Mouse (Mus musculus): ENCODE data around the gene Pkib.
A peak's percentile ranks its signal among the peaks of the same experiment; 100 is the strongest.

The Pkib gene

DNA sequence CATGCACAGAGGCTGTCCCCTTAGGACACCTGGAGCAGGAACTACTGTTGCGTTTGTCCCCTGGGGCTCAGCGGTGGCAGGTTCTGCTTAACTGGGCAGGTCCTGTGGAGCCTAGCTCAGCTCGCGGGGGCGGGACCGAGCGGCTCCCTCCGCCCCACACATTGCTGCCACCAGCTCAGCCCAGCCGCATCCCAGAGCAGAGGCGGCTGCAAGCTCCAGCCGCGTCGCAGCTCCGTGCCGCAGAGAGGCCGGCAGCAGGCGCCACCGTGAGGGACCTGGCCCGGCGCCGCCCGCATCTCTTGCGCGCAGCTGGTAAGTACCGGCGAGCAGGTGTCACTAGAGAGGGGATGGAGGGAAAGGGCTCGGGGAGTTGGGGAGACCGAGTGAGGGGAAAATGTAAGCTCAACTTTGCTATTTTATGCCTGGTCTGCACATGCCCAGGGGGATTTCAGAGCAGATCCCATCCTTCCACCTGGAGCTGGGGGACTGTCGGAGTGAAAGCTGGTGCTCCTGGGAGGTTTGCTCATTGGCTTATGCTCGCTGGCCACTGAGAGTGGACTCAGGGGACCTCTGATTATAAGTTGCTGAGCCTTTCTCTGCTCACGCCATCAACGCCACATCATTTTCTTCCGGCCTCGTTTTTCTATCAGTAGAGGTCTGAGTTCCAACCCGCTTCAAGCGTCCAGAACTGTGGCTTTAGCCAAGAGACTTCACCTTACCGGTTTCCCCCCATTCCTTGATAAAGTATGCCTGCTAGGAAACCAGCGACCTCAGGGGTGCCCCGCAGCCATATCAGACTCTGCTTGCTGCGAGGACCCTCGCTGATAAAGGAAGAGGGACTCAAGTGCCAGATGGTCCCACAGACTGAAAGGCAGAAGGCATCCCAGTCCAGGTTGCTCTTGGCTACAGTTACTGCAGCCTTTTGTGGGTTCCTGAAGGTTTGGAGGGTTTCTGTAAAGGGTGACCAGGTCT lies at the start of gene Pkib:
Pkib (plus strand) TSS at position 86 of the 972 bp plus-strand sequence.
- peak; percentile 51 for DNase-seq (ENCODE audit: low spot score)

DNA sequence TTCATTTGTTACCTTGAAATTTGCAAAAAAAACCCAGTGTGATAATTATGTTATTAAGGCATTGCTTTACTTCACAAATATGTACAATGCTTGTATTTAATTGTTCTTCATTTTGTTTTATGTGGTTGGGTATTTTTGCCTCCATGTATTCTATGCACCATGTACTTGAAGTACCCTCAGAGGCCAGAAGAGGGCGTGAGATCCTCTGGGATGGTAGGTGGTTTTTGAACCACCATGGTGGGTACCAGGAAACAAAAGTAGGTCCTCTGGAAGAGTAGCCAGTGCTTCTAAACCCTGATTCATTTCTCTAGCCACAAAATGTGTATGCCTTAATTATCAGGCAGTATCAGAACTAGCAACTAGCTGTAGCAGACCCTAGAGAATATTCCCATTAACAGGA lies 47.9 kb upstream of the Pkib start:
- DNase-seq (ENCODE audit: low spot score): no peak

DNA sequence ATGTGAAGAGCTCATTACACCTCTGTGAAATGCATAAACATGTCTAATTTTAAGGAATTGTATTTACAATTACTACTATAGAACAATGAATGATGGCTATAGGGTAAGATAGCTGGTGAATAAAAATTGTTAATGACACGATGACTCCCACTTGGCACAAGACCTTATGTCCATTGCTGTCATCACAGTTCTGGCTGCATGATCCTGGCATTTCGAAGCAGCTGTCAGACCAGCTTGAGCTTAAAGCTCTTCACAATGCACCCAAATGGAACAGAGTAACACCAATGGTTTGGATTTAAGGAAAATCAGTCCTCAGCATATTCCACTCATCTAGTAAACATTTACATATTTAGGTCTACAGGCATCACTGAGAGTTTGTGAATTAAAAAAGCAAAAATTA lies 37.5 kb upstream of the Pkib start:
- no peak for DNase-seq (ENCODE audit: low spot score)

DNA sequence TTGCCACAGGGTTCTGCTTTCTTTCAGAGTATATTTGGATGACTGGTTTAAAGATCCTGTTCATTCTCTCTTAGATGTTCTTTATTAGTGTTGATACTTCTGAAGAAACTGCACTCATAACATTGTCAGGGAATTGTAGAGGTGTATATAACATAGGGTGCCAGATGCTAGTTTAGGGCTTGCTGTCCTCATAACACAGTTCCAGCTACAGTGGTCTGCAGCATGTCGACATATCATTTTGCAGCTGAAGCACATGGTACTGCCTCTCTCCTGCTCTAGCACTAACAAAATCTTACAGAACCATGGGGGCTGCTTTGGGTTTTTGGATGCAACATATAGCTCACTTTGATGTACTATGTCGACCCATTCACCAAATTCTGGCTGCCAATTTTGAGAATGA lies 34.6 kb upstream of the Pkib start:
- DNase-seq (ENCODE audit: low spot score): no peak

- DNase-seq (ENCODE audit: low spot score): no peak
Measured at GRCm38 (mm10) chr10:57602951-57603350, 28.8 kb upstream of the Pkib start.

GRCm38 (mm10) chr10:57623311-57623710 lies 8.5 kb upstream of the Pkib start:
- no peak for DNase-seq (ENCODE audit: low spot score)

DNA sequence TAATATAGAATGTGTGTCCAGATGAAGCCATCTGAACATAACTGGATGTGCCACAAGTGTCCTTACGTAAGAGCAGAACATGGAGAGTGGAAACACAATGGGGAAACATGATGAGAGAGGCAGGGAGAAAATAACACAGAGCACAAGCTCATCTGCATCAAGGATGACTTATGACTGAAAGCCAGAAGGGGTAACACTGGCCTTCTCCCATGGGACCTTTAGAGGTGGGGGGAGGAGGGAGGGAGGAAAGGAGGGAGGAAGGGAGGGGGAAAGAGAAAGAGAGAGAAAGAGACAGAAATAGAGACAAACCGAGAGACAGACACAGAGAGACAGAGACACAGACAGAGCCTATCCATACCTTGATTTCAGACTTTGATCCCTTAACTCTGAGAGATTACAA lies 4.0 kb upstream of the Pkib start:
- no peak for DNase-seq (ENCODE audit: low spot score)

DNA sequence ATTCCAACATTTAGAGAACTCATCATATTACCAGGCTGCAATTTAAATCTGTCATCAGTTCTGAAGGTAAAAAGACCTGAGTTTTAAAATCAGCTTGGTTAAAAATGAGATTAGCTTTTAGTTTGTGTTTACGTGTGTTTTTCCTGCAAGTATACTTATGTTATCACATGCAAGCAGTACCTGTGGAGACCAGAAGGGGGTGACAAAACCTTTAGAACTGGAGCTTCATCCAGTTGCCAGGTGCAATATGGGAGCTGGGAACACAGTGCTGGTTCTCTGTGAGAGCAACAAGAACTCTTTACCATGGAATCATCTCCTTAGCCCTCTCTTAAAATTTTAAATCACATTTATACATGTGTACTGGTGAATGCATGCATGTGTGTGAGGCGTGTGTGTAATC lies 1.2 kb upstream of the Pkib start:
- DNase-seq (ENCODE audit: low spot score): no peak

DNA sequence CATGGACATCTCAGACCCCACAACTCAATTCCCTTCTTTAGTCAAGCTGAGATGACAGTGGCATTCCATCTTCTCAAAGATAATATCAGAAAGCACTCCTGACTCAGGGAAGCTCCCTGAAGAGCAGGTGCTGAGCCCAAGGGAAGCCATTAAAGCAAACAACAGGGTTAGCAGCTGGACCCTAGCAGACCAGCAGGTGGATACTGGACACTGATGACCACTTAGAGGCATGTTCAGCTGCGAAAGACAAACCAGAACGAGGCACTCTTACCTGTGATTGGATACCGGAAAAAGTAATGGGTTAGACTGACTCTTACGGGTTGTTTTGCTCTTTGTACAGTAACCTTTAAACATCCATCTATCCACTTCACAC lies 1.1 kb downstream of the Pkib start:
- DNase-seq (ENCODE audit: low spot score): no peak

DNA sequence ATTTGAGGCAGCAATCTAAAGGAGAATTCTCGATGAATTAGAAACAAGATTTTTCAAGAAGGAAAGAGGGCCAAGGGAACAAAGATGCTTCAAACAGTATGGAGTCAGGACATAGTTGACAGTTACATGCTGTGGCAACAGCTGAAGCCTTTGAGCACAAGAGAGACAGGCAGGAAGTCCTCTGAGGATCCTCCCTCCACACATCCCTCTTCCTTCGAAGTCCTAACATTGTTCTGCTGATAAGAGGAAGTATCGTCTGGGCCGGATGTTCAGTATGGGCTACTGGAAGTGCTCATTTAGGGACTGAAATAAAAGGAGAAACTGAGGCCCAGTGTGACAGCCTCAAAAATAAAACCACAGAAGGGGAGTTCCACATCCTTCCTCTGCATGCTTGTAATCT lies 5.2 kb downstream of the Pkib start:
- no peak for DNase-seq (ENCODE audit: low spot score)

- DNase-seq (ENCODE audit: low spot score): no peak
Measured at GRCm38 (mm10) chr10:57638250-57638649, 6.5 kb downstream of the Pkib start.

- no peak for DNase-seq (ENCODE audit: low spot score)
Measured at GRCm38 (mm10) chr10:57639540-57639939, 7.8 kb downstream of the Pkib start.

DNA sequence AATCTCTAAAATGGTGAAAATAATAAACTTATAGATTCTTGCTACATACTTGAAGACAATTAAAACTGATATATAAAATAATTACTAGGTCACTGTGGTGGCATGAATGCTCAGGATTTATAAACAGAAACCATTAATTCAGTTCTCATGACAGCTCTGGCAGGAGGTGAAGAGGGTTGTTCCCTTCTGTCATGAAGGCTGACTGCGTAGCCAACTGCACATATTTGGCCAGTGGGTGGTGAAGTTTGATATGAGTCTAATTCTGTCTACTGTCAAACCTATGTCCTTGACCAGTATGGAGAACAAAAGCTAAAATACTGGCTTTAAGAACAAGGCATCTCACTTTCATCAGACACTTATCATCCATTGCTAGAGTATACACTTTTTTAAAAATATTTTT lies 21.5 kb downstream of the Pkib start:
- no peak for DNase-seq (ENCODE audit: low spot score)

DNA sequence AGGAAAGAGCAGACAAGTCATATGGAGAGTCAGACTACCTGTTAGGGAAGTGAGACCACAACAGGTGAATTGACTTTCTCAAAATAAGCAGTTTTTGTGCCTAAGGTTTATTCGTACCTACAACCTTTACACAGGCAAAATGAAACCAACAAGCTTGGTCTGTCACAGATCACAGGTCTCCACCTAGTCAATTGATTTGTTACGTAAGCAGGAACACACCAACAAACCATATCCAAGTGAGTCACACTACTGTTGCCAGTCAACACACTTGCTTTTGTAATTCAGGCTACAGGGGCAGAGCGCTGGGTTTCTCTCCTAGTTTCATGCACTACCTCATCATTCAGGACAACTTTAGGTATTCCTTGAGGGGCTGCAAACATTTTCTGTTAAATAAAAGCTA lies 28.7 kb downstream of the Pkib start:
- DNase-seq (ENCODE audit: low spot score): no peak

DNA sequence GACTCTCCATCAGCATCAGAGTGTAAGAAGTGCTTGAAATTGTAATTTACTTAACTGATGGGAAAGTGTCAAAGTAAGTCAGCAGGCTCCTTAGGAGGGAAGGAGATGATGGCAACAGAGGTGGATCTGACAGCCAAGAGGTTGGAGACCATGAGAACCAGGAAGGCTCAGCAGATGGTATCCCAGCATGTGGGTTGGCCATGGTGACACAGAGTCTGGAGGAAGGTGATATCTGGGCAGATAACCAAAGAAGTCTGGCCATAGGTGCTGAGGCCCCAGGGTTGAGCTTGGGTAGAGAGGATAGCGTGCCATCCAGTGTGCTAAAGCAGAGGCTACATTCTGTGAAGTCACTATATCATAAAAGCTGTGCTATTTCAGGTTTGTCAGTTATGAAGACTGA lies 32.0 kb downstream of the Pkib start:
- DNase-seq (ENCODE audit: low spot score): no peak

GRCm38 (mm10) chr10:57664253-57664652 lies 32.5 kb downstream of the Pkib start:
- DNase-seq (ENCODE audit: low spot score): no peak

- no peak for DNase-seq (ENCODE audit: low spot score)
Measured at GRCm38 (mm10) chr10:57675740-57676139, 44.0 kb downstream of the Pkib start.

DNA sequence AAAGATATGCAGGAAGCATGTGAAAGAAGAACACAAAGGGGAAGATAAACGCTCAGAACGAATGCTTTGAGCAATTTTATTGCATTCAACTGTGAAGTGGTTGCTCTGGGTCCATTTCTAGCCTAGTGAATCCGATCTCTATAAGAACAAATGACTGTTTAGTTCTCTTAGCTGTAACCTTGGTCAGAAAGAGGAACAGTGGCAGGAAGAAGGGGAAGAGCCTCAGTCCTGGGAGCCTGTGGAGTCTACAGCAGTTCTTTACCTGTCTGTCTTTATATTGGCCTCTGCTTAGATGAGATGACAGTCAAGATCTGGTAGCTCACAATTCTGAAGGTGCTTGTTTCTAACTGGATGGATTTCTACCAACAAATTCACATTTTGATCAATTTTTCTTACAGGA lies 56.2 kb downstream of the Pkib start:
- DNase-seq (ENCODE audit: low spot score): no peak

DNA sequence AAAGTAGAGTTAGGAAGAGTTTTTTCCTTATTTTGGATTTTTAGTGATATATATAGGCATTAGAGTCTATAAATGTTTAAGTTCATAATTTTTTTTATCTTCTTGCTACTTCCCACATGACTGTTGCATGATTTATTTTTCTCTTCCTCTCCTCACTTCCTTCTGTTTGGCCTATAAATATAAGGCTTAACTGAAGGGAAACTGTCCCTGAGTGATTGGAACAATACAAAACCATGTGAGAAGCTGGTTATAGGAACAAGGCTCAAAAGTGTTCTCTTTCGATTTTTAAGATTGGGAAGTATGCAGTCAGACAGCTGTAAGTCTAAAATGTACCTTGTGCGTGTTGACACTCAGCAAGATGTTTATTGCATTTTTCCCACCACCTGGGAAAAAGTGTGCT lies 58.4 kb downstream of the Pkib start:
- no peak for DNase-seq (ENCODE audit: low spot score)

DNA sequence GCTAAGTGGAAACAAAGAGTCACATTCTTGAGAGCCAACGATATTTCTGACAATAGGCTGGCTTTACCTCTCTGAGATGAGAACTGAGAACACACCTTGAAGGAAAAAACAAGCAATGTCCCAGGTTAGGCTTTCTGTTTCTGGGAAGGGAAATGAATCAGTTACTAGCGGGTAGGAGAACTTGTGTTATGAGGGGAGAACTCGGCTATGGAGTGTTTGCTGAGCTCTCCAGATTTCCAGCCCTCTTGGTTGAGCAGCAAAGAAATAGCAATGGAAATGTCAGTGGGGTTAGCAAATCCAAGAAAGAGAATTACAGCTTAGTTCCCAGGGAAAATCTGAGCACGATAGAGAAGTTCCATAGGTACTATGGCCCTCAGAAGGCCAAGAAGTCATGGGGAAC lies 70.5 kb downstream of the Pkib start:
- DNase-seq (ENCODE audit: low spot score): no peak

GRCm38 (mm10) chr10:57721035-57721434 lies 89.3 kb downstream of the Pkib start:
- no peak for DNase-seq (ENCODE audit: low spot score)

GRCm38 (mm10) chr10:57722363-57722762 lies 90.6 kb downstream of the Pkib start:
- no peak for DNase-seq (ENCODE audit: low spot score)

DNA sequence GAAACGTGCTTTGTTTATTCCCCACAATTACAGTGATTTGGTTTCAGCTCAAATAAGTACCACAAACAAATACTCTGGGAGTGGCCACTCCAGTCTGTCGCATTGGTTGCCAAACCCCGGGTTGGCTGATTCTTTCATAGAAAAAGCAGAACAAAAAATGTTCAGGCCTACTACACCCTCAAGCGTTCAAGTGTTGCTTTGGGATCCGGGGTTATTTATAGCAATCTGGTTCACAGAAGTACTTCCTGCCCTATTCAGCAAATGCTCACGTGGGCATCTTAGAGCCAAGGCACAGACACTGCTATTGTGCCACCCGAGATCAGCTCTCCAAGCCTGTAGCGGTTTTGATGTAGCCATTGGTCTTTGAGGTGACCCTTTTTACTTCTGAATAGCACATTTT lies 95.9 kb downstream of the Pkib start:
- peak; percentile 15 for DNase-seq (ENCODE audit: low spot score)

DNA sequence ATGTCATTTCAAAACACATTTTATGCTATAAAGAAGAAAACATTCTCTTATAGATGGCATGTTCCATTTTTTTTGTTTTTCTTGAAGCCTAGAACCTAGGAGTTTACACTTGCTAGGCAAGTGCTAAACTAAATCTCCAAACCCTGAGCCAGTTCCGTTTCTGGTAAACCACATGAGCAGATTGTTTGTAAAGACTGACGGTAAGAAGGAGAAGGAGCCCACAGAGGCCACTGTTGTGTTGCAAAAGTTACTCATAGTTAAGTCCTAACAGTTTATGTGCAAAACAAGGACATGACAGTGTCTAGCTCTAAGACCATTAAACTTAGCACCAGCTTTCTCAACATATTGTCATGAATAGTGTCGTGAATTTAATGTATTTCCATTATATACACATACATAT lies 99.9 kb downstream of the Pkib start:
- no peak for DNase-seq (ENCODE audit: low spot score)
